Mouse (Mus musculus): ENCODE results near the gene Dram1. TPM values are rescaled to one million over a fixed set of nuclear protein-coding genes. Genes with fewer than 3 reads are reported as not detected.
A peak's percentile ranks its signal among the peaks of the same experiment; 100 is the strongest.

Gene Dram1
- total and polyA plus RNA-seq, 3 experiments: 0.04 TPM; not detected in 2

DNA sequence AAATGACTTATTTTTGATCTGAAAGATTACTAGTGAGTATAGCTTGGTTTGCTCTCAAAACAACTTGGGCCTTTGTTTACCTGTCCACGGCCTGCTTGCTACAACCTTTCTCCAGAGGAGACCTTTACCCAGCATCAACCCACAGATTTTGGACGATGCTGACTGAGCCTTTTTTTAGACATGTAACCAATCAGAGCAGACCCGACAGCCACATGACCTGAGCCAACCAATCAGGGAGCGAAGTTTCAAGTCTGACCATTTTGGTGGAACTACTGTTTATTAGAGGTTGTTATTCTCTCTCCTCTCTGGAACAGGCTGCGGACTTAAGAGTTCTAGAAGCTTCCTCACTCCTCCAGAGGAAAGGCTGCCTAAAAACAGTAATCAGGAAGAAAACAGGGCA is 57.1 kb downstream of the Dram1 start:
- Histone ChIP-seq H3K4me3 (replicated peaks in 1 of 3; ENCODE audit: low read depth in 2 of 3, low read length in 2 of 3, poor library complexity in 1 of 3) (no peak overlapping the region), H3K27me3 (replicated peaks) (no peaks in the 10 kb centered on the region), H3K9me3 (replicated peaks; ENCODE audit: low read length) (no peaks in the 10 kb centered on the region), H3K4me1 (ENCODE audit: control insufficient read depth in 1 of 2, insufficient read depth in 2 of 2) (0 out of 4 replicates have a peak, but pooled peaks cover 0 to 2% of the 10 kb centered on the region in 2 experiments), H3K79me2 (replicated peaks; ENCODE audit: control insufficient read depth, extremely low read depth, insufficient read depth, poor library complexity, severe bottlenecking) (no peaks in the 10 kb centered on the region), H3K9ac (ENCODE audit: insufficient read depth, low read depth) (no peak overlapping the region), H3K36me3 (replicated peaks in 1 of 2; ENCODE audit: control insufficient read depth in 1 of 2, insufficient read depth in 1 of 2, low read length in 1 of 2) (no peaks in the 10 kb centered on the region), H3K4me2 (ENCODE audit: insufficient read depth, low read depth, poor library complexity, severe bottlenecking) (no peak overlapping the region), H3K27ac (ENCODE audit: insufficient read depth, low read depth) (no peak overlapping the region)
- DNase-seq (ENCODE audit: extremely low read depth): peak; percentile 28
- TF ChIP-seq MAX (IDR thresholded peaks at IDR 0.05; ENCODE audit: low read length) (peak; percentile 56), USF1 (IDR thresholded peaks at IDR 0.05; ENCODE audit: low read depth, low read length) (peak; percentile 80), USF2 (conservative IDR thresholded peaks at IDR 0.05; ENCODE audit: low read depth, low read length) (peak; percentile 85), POLR2AphosphoS2 (IDR thresholded peaks at IDR 0.05; ENCODE audit: low read depth, low read length) (no peak), CHD2 (IDR thresholded peaks at IDR 0.05; ENCODE audit: low read length) (0 out of 2 replicates have a peak, but pooled peaks have one; percentile 22), CTCF (conservative IDR thresholded peaks at IDR 0.05 in 1 of 2, IDR thresholded peaks at IDR 0.05 in 1 of 2; ENCODE audit: low read depth in 2 of 2, low read length in 2 of 2) (no peak), MAFK (IDR thresholded peaks at IDR 0.05; ENCODE audit: insufficient replicate concordance, low read length) (peak; percentile 65; the same call in 1 of the 2 replicates)
- dilution Hi-C loops (cut with MboI; ENCODE audit: extremely low pct_ligation_motif_present, extremely low pct_unique_long_range_greater_than_20kb, low sequenced_read_pairs) (no loop called here), in situ Hi-C loops (cut with MboI; ENCODE audit: low pct_ligation_motif_present, low pct_unique_long_range_greater_than_20kb, low sequenced_read_pairs) (loop anchor here (10.0 to 25.0 kb wide), 2 partner anchors 467 to 759 kb away; partner anchors contain the start of gene Igf1)

GRCm38 (mm10) chr10:88320714-88321416 is 58.0 kb downstream of the Dram1 start:
- dilution Hi-C loops (cut with MboI; ENCODE audit: extremely low pct_ligation_motif_present, extremely low pct_unique_long_range_greater_than_20kb, low sequenced_read_pairs): no loop called here
- no peaks in the 10 kb centered on the region for H3K79me2 ChIP-seq (replicated peaks; ENCODE audit: control insufficient read depth, extremely low read depth, insufficient read depth, poor library complexity, severe bottlenecking)
- H3K9me3 ChIP-seq (replicated peaks; ENCODE audit: low read length): no peaks in the 10 kb centered on the region
- no peak for DNase-seq (ENCODE audit: extremely low read depth)
- H3K9ac ChIP-seq (ENCODE audit: insufficient read depth, low read depth): no peak overlapping the region
- no peak for TF ChIP-seq SIN3A (IDR thresholded peaks at IDR 0.05; ENCODE audit: low read length)
- no peak for TF ChIP-seq MEF2A (IDR thresholded peaks at IDR 0.05; ENCODE audit: borderline replicate concordance, low read depth, low read length)
- no peak for TF ChIP-seq EP300 (IDR thresholded peaks at IDR 0.05; ENCODE audit: low read length)
- TF ChIP-seq POLR2AphosphoS2 (IDR thresholded peaks at IDR 0.05; ENCODE audit: low read depth, low read length): no peak
- TF ChIP-seq TCF12 (IDR thresholded peaks at IDR 0.05; ENCODE audit: low read depth, low read length): no peak
- TF ChIP-seq NELFE (IDR thresholded peaks at IDR 0.05; ENCODE audit: low read depth, low read length): no peak
- no peak for TF ChIP-seq E2F4 (IDR thresholded peaks at IDR 0.05; ENCODE audit: insufficient replicate concordance, low read depth, low read length)
- no peak for TF ChIP-seq BHLHE40 (IDR thresholded peaks at IDR 0.05; ENCODE audit: low read depth, low read length)
- no peak for TF ChIP-seq IRF4 (IDR thresholded peaks at IDR 0.05; ENCODE audit: low read depth, low read length)
- no peak for TF ChIP-seq TBP (conservative IDR thresholded peaks at IDR 0.05; ENCODE audit: low read depth, low read length)
- no peak for TF ChIP-seq MAX (IDR thresholded peaks at IDR 0.05; ENCODE audit: low read length)
- no peak for TF ChIP-seq MYC (IDR thresholded peaks at IDR 0.05; ENCODE audit: low read depth, low read length)
- TF ChIP-seq USF2 (conservative IDR thresholded peaks at IDR 0.05; ENCODE audit: low read depth, low read length): no peak
- TF ChIP-seq JUND (conservative IDR thresholded peaks at IDR 0.05; ENCODE audit: low read depth, low read length): no peak
- in situ Hi-C loops (cut with MboI; ENCODE audit: low pct_ligation_motif_present, low pct_unique_long_range_greater_than_20kb, low sequenced_read_pairs): loop anchor here (10.0 to 25.0 kb wide), 2 partner anchors 466 to 759 kb away; partner anchors contain the start of gene Igf1
- no peak overlapping the region for H3K4me2 ChIP-seq (ENCODE audit: insufficient read depth, low read depth, poor library complexity, severe bottlenecking)
- no peaks in the 10 kb centered on the region for H3K27me3 ChIP-seq (replicated peaks)
- H3K4me3 ChIP-seq (replicated peaks in 1 of 3; ENCODE audit: low read depth in 2 of 3, low read length in 2 of 3, poor library complexity in 1 of 3): no peak overlapping the region
- H3K4me1 ChIP-seq (ENCODE audit: control insufficient read depth in 1 of 2, insufficient read depth in 2 of 2): 0 out of 4 replicates have a peak, but pooled peaks cover 0 to 2% of the 10 kb centered on the region in 2 experiments
- H3K27ac ChIP-seq (ENCODE audit: insufficient read depth, low read depth): no peak overlapping the region
- H3K36me3 ChIP-seq (replicated peaks in 1 of 2; ENCODE audit: control insufficient read depth in 1 of 2, insufficient read depth in 1 of 2, low read length in 1 of 2): no peaks in the 10 kb centered on the region

Measured in CH12.LX (cell line).